Mouse (Mus musculus) embryo, embryonic 11.5 days (tissue): Measurements from ENCODE around the gene Scel.

ENCODE experiments used
- DNase-seq: peaks from one replicate; pipeline ENCODE4 v3.0.0-alpha.2; 2012; ENCODE audit warnings: low read depth, low spot score

Gene Scel

DNA sequence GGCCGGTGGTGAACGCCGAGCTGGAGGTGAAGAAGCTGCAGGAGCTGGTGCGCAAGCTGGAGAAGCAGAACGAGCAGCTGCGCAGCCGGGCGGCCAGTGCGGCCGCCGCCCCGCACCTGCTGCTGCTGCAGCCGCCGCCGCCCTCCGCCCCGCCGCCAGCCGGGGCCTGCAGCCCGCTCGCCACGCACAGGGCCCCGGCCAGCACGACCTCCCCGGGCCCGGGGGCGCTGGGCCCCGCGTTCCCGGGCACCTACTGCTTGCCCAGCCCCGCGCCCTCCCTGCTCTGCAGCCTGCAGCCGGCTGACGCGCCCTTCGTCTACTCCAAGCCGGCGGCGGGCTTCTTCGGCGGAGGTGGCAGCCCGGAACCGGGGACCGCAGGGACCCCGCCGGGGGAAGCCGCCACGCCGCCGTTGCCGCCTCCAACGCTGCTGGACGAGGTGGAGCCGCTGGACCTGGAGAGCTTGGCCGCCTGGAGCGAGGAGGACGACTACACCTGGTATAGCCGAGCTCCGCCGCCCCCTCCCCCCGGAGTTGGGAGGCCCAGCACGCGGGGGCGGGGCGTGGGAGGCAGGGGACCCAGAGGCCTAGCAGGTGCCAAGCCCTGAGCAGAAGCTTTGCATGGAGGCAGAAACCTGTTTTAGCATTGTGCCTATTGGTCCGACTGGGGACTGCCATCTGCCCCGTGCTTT is 137.4 kb downstream of the Scel start:
- DNase-seq, result no peak

DNA sequence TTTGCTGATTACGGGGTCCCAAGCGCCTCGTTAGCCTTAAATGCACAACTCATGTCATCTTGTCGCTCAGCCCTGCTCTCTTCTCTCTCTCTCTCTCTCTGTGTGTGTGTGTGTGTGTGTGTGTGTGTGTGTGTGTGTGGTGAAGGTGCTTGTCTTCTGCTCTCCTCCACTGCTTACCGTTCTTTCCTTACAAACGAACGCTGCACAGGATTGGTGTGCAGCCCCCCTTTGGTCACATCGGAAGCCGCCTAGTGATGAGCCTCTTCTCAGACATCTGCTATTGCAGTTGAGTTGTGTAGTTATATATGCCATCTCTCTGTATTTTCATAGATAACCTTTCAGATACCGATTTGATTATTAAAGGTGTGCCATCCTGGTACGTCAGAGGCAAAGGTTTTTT is 138.0 kb downstream of the Scel start:
- no peak for DNase-seq

DNA sequence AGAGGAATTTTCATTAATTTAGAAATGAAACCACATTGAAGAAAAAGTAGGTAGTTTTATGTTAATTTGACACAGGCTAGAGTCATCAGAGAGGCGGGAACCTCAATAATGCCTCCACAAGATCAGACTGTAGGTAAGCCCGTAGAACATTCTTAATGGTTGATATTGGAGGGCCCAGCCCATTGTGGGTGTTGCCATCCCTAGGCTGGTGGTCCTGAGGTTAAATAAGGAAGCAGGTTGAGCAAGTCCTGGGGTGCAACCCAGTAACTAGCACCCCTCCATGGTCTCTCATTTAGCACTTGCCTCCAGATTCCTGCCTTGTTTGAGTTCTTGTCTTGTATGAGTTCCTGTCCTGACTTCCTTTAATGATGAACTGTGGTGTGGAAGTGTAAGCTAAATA is 138.4 kb downstream of the Scel start:
- no peak for DNase-seq

DNA sequence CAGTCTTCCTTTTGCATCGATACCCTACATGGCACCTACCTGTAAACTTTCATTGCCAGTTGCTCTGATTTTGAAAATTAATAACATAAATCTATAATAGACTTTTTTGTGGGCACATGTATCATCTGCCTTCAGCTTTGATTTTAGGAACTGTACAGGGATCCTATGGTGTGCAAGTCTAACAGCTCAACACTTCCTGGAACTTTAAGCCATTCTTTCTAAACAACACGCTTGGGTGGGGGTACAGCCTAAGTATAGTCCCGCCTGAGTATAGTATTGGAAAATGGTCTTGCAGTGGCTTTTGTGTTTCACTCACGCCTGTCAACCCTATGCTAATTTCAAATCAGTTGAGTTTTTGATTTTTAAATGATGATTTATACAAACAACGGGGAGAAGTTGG is 139.4 kb downstream of the Scel start:
- no peak for DNase-seq

DNA sequence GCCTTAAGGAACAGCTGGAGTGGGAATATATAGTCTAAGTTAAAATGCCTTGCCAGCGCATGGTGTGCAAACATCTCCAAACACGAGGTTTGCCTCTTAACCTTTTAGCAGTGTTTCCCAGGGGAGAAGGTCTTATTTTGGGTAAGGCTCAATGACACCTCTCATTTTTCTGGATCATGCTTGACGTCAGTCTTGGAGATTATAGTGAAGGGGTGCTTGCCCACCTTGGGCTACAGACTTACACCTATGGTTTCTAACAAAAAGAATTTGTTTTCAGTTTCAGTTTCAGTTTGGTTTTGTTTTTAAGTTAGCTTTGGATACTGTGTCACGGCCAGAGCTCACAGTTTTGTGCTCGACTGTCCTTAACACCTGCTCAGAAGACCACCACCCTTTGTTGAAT is 140.7 kb downstream of the Scel start:
- DNase-seq, result no peak

DNA sequence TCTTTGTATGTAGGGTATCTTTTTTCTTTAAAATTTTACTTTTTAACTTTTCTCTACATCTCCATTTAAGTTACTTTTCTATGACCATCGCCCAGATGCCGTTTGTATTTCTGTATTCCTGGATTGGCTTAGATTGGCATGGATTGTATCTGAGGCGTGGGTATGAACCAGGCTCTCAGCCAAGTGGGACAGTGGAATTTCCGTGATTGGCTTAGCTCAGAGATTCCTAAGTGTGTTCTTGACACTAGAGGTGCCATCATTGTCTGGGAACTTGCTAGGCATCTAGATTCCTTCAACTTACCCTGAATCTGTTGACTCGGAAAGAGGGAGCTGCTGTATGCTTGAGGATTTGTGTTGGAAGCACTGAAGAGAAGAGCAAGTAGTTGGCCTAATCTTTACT is 142.3 kb downstream of the Scel start:
- no peak for DNase-seq

DNA sequence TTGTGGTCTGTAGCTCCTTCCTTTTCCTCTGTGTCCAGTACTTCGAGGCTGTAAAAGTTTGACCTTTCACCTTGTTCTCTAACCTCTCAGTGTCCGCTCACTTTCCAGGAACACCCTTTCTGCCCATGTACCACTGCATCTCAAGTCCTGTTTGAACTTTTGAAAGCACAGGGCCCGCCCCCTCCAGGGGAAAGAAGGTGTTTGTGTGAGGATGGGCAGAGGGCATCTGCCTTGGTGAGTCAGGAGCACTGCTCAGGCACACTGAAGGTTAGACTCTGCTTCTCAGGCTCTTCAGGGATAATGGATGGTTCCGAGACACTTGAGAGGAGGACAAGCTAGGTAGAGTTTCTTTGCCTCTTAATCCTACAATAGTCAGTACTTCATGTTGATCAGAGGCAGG is 144.7 kb downstream of the Scel start:
- DNase-seq, result no peak
